Comparison of ENCODE assay signal across 8 mouse cellular contexts in genomic region chr19:10948416-10948815, GRCm38 (mm10). TPM values are rescaled to one million over a fixed set of nuclear protein-coding genes. Genes with fewer than 3 reads are reported as not detected.
DNase-seq lines count a peak whose midpoint lies in the region; ATAC-seq and TF ChIP-seq lines count a peak whose summit lies in the region.

No protein-coding gene starts in this region.

- TF ChIP-seq CTCF in bone marrow, adult 2 months (IDR thresholded peaks at IDR 0.05; ENCODE audit: control insufficient read depth, insufficient read depth, low read length) = no peak

- H3K27me3 ChIP-seq in heart, embryonic 10.5 days (ENCODE audit: insufficient read depth, poor library complexity, severe bottlenecking) = no peaks in the 10 kb centered on the region
- H3K27me3 ChIP-seq in heart, embryonic 16.5 days (ENCODE audit: control insufficient read depth, insufficient read depth, low read length) = no peaks in the 10 kb centered on the region
- no peaks in the 10 kb centered on the region for H3K27me3 ChIP-seq in liver, embryonic 16.5 days (ENCODE audit: control insufficient read depth, insufficient read depth, low read depth, low read length)
- no peaks in the 10 kb centered on the region for H3K27me3 ChIP-seq in stomach, embryonic 16.5 days (ENCODE audit: control insufficient read depth, insufficient read depth, low read length)

- ATAC-seq in heart, embryonic 16.5 days (replicated peaks; ENCODE audit: extremely low read depth, insufficient read depth, low FRiP score) = no peak
- no peak for ATAC-seq in liver, embryonic 16.5 days (ENCODE audit: low read depth)
- ATAC-seq in stomach, embryonic 16.5 days (ENCODE audit: insufficient read depth, low FRiP score) = no peak

- H3K4me3 ChIP-seq in heart, embryonic 10.5 days = peak overlapping the region; percentile 81
- H3K4me3 ChIP-seq in bone marrow, adult 2 months (replicated peaks; ENCODE audit: control insufficient read depth, low read depth, low read length) = peak overlapping the region; percentile 65
- H3K4me3 ChIP-seq in heart, embryonic 16.5 days (ENCODE audit: low read length) = peak overlapping the region; percentile 80
- peak overlapping the region; percentile 77 for H3K4me3 ChIP-seq in liver, embryonic 16.5 days (ENCODE audit: low read depth, low read length)
- peak overlapping the region; percentile 76 for H3K4me3 ChIP-seq in stomach, embryonic 16.5 days (replicated peaks; ENCODE audit: low read length)

- H3K9ac ChIP-seq in heart, embryonic 16.5 days (ENCODE audit: low read length) = peak overlapping the region; percentile 84
- H3K9ac ChIP-seq in liver, embryonic 16.5 days (ENCODE audit: low read depth, low read length) = peak overlapping the region; percentile 73
- H3K9ac ChIP-seq in stomach, embryonic 16.5 days (ENCODE audit: low read length) = peak overlapping the region; percentile 86

- WGBS in heart, embryonic 10.5 days = 1% methylated on average over 20 of the region's 20 CpGs
- WGBS in bone marrow, adult 2 months = 1% methylated on average over 20 of the region's 20 CpGs
- WGBS in heart, embryonic 16.5 days = under 1% methylated on average over 20 of the region's 20 CpGs
- under 1% methylated on average over 20 of the region's 20 CpGs for WGBS in liver, embryonic 16.5 days (ENCODE audit: insufficient replicate concordance)
- under 1% methylated on average over 20 of the region's 20 CpGs for WGBS in stomach, embryonic 16.5 days

- no peak for TF ChIP-seq POLR2A in bone marrow, adult 2 months (IDR thresholded peaks at IDR 0.05; ENCODE audit: borderline replicate concordance, control insufficient read depth, low read depth, low read length)

- H3K4me1 ChIP-seq in heart, embryonic 10.5 days = peaks cover 51% of the 10 kb centered on the region
- peaks cover 6% of the 10 kb centered on the region for H3K4me1 ChIP-seq in bone marrow, adult 2 months (ENCODE audit: control insufficient read depth, insufficient read depth, low read length)
- peaks cover 39% of the 10 kb centered on the region for H3K4me1 ChIP-seq in heart, embryonic 16.5 days (ENCODE audit: control insufficient read depth, insufficient read depth, low read length)
- peaks cover 25% of the 10 kb centered on the region for H3K4me1 ChIP-seq in liver, embryonic 16.5 days (ENCODE audit: control insufficient read depth, low read depth, low read length)
- peaks cover 39% of the 10 kb centered on the region for H3K4me1 ChIP-seq in stomach, embryonic 16.5 days (ENCODE audit: control insufficient read depth, insufficient read depth, low read length)

- peak overlapping the region; percentile 98 for H3K4me2 ChIP-seq in heart, embryonic 16.5 days (ENCODE audit: low read depth, low read length)
- peak overlapping the region; percentile 90 for H3K4me2 ChIP-seq in liver, embryonic 16.5 days (ENCODE audit: low read depth, low read length)
- peak overlapping the region; percentile 98 for H3K4me2 ChIP-seq in stomach, embryonic 16.5 days (ENCODE audit: low read depth, low read length)

- H3K27ac ChIP-seq in heart, embryonic 10.5 days = peak overlapping the region; percentile 85
- H3K27ac ChIP-seq in bone marrow, adult 2 months (ENCODE audit: control insufficient read depth, insufficient read depth, low read depth, low read length, poor library complexity) = no peak overlapping the region
- no peak overlapping the region for H3K27ac ChIP-seq in heart, embryonic 16.5 days (ENCODE audit: low read length)
- H3K27ac ChIP-seq in liver, embryonic 16.5 days (ENCODE audit: low read length) = 0 out of 2 replicates have a peak overlapping the region, but pooled peaks have one; percentile 24
- H3K27ac ChIP-seq in stomach, embryonic 16.5 days (ENCODE audit: low read length) = no peak overlapping the region

- DNase-seq in heart, embryonic 10.5 days (ENCODE audit: low spot score) = no peak
- DNase-seq in heart, postnatal 4 days = no peak
- DNase-seq in 416B (ENCODE audit: low read depth) = peak; percentile 8
- DNase-seq in yolk sac, embryonic 10.5 days (ENCODE audit: low spot score) = no peak

- no peaks in the 10 kb centered on the region for H3K9me3 ChIP-seq in heart, embryonic 10.5 days
- H3K9me3 ChIP-seq in heart, embryonic 16.5 days (replicated peaks; ENCODE audit: control insufficient read depth, low read length) = no peaks in the 10 kb centered on the region
- no peaks in the 10 kb centered on the region for H3K9me3 ChIP-seq in liver, embryonic 16.5 days (replicated peaks; ENCODE audit: control insufficient read depth, low read length)
- no peaks in the 10 kb centered on the region for H3K9me3 ChIP-seq in stomach, embryonic 16.5 days (replicated peaks; ENCODE audit: control insufficient read depth, low read length)

- peaks cover 32% of the 10 kb centered on the region for H3K36me3 ChIP-seq in heart, embryonic 10.5 days
- H3K36me3 ChIP-seq in heart, embryonic 16.5 days (ENCODE audit: control insufficient read depth, insufficient read depth) = peaks cover 12% of the 10 kb centered on the region
- peaks cover 3% of the 10 kb centered on the region for H3K36me3 ChIP-seq in liver, embryonic 16.5 days (ENCODE audit: control insufficient read depth, insufficient read depth)
- H3K36me3 ChIP-seq in stomach, embryonic 16.5 days (ENCODE audit: control insufficient read depth, insufficient read depth, low read length) = peaks cover 7% of the 10 kb centered on the region

RNA-seq across cellular contexts. Expression of gene Ccdc86, which starts 0.7 kb away (rescaled TPM):
- 27.2 and 39.6 TPM in 2 replicates for polyA plus RNA-seq in heart, embryonic 10.5 days (2016; fragmentation: Nextera tagmentation; extraction: Ambion mirVana)
- 10 to 100 TPM; 10.6 to 11.3 TPM for total RNA-seq in heart, postnatal 4 days (2021)
- 4.4 and 5.8 TPM in 2 replicates for polyA plus RNA-seq in bone marrow, adult 2 months (2011; ENCODE audit: insufficient read depth, insufficient read length, low replicate concordance, missing spikeins)
- 17.7 and 18.2 TPM in 2 replicates for polyA plus RNA-seq in heart, embryonic 16.5 days (2015; fragmentation: Nextera tagmentation; extraction: Ambion mirVana)
- polyA plus RNA-seq in liver, embryonic 16.5 days (2015; fragmentation: Nextera tagmentation; extraction: Ambion mirVana) = 9.0 and 9.1 TPM in 2 replicates
- 23.8 and 27.5 TPM in 2 replicates for polyA plus RNA-seq in stomach, embryonic 16.5 days (2015; fragmentation: Nextera tagmentation; extraction: Ambion mirVana)

RNA-seq across cellular contexts. Expression of gene Ptgdr2, which starts 11.5 kb away (rescaled TPM):
- polyA plus RNA-seq in heart, embryonic 10.5 days (2016; fragmentation: Nextera tagmentation; extraction: Ambion mirVana) = 0.19 and 0.30 TPM in 2 replicates
- under 1 TPM; 0.09 to 0.12 TPM for total RNA-seq in heart, postnatal 4 days (2021)
- polyA plus RNA-seq in bone marrow, adult 2 months (2011; ENCODE audit: insufficient read depth, insufficient read length, low replicate concordance, missing spikeins) = not detected in 2 replicates
- polyA plus RNA-seq in heart, embryonic 16.5 days (2015; fragmentation: Nextera tagmentation; extraction: Ambion mirVana) = 0.11 and 0.24 TPM in 2 replicates
- 0.04 and 0.05 TPM in 2 replicates for polyA plus RNA-seq in liver, embryonic 16.5 days (2015; fragmentation: Nextera tagmentation; extraction: Ambion mirVana)
- polyA plus RNA-seq in stomach, embryonic 16.5 days (2015; fragmentation: Nextera tagmentation; extraction: Ambion mirVana) = not detected in 2 replicates

RNA-seq across cellular contexts. Expression of gene Ms4a10, which starts 26.1 kb away (rescaled TPM):
- 0.20 TPM in 1 of 2 replicates, not detected in the other for polyA plus RNA-seq in heart, embryonic 10.5 days (2016; fragmentation: Nextera tagmentation; extraction: Ambion mirVana)
- not detected for total RNA-seq in heart, postnatal 4 days (2021)
- not detected in 2 replicates for polyA plus RNA-seq in bone marrow, adult 2 months (2011; ENCODE audit: insufficient read depth, insufficient read length, low replicate concordance, missing spikeins)
- polyA plus RNA-seq in heart, embryonic 16.5 days (2015; fragmentation: Nextera tagmentation; extraction: Ambion mirVana) = not detected in 2 replicates
- 0.31 TPM in 1 of 2 replicates, not detected in the other for polyA plus RNA-seq in liver, embryonic 16.5 days (2015; fragmentation: Nextera tagmentation; extraction: Ambion mirVana)
- polyA plus RNA-seq in stomach, embryonic 16.5 days (2015; fragmentation: Nextera tagmentation; extraction: Ambion mirVana) = 8.0 and 11.3 TPM in 2 replicates

RNA-seq across cellular contexts. Expression of gene Zp1, which starts 28.0 kb away (rescaled TPM):
- polyA plus RNA-seq in heart, embryonic 10.5 days (2016; fragmentation: Nextera tagmentation; extraction: Ambion mirVana) = not detected in 2 replicates
- total RNA-seq in heart, postnatal 4 days (2021) = not detected
- polyA plus RNA-seq in bone marrow, adult 2 months (2011; ENCODE audit: insufficient read depth, insufficient read length, low replicate concordance, missing spikeins) = not detected in 2 replicates
- polyA plus RNA-seq in heart, embryonic 16.5 days (2015; fragmentation: Nextera tagmentation; extraction: Ambion mirVana) = 0.14 TPM in 1 of 2 replicates, not detected in the other
- polyA plus RNA-seq in liver, embryonic 16.5 days (2015; fragmentation: Nextera tagmentation; extraction: Ambion mirVana) = not detected in 2 replicates
- polyA plus RNA-seq in stomach, embryonic 16.5 days (2015; fragmentation: Nextera tagmentation; extraction: Ambion mirVana) = not detected in 2 replicates

RNA-seq across cellular contexts. Expression of gene Ms4a15, which starts 44.6 kb away (rescaled TPM):
- not detected in 2 replicates for polyA plus RNA-seq in heart, embryonic 10.5 days (2016; fragmentation: Nextera tagmentation; extraction: Ambion mirVana)
- total RNA-seq in heart, postnatal 4 days (2021) = not detected
- not detected in 2 replicates for polyA plus RNA-seq in bone marrow, adult 2 months (2011; ENCODE audit: insufficient read depth, insufficient read length, low replicate concordance, missing spikeins)
- polyA plus RNA-seq in heart, embryonic 16.5 days (2015; fragmentation: Nextera tagmentation; extraction: Ambion mirVana) = not detected in 2 replicates
- not detected in 2 replicates for polyA plus RNA-seq in liver, embryonic 16.5 days (2015; fragmentation: Nextera tagmentation; extraction: Ambion mirVana)
- polyA plus RNA-seq in stomach, embryonic 16.5 days (2015; fragmentation: Nextera tagmentation; extraction: Ambion mirVana) = not detected in 2 replicates

Comparison
In these comparisons a context has a peak if more than half of its experiments do, and no peak if none do; other contexts are left out.
1. H3K27ac ChIP-seq: peak in heart, embryonic 10.5 days (single experiment) and liver, embryonic 16.5 days (single experiment); none in bone marrow, adult 2 months (single experiment), heart, embryonic 16.5 days (single experiment) and stomach, embryonic 16.5 days (single experiment).
2. Peak in every context shown above with its lines, with median percentiles within 50 percentile points of each other: H3K4me3 ChIP-seq, H3K4me2 ChIP-seq and H3K9ac ChIP-seq.